Mouse (Mus musculus): ENCODE results near the gene Atxn2.
"Not testable (repeated sequence)": the region's sequence is repeated elsewhere in the genome, so short reads cannot be mapped to it uniquely, and the experiment has no call there.

GRCm38 (mm10) chr5:121747884-121748594, 36.9 kb downstream of the Atxn2 start:
- not testable (repeated sequence) for TF ChIP-seq CTCF (conservative IDR thresholded peaks at IDR 0.05; ENCODE audit: insufficient read depth, insufficient read length, low read depth, low read length); POLR2A (IDR thresholded peaks at IDR 0.05; ENCODE audit: low read depth, low read length)

All from kidney, adult 2 months (tissue).